Mouse (Mus musculus): ENCODE measurements around the gene Prmt3. TPM values are rescaled to one million over a fixed set of nuclear protein-coding genes. Genes with fewer than 3 reads are reported as not detected.

The Prmt3 gene
- total RNA-seq, 2 experiments from 2014 or later: 23.2 to 26.7 TPM

GRCm38 (mm10) chr7:49858257-49858656 lies 80.1 kb downstream of the Prmt3 start:
- DNase-seq: no peak

GRCm38 (mm10) chr7:49859820-49860219 lies 81.7 kb downstream of the Prmt3 start:
- no peak for DNase-seq

- DNase-seq: no peak
Measured at GRCm38 (mm10) chr7:49861196-49861595, 83.0 kb downstream of the Prmt3 start.

GRCm38 (mm10) chr7:49863753-49864152 lies 85.6 kb downstream of the Prmt3 start:
- no peak for DNase-seq

- DNase-seq: peak; percentile 30
Measured at GRCm38 (mm10) chr7:49869656-49870055, 91.5 kb downstream of the Prmt3 start.

- DNase-seq: no peak
Measured at GRCm38 (mm10) chr7:49870276-49870675, 92.1 kb downstream of the Prmt3 start.

- no peak for DNase-seq
Measured at GRCm38 (mm10) chr7:49877307-49877706, 99.2 kb downstream of the Prmt3 start.

GRCm38 (mm10) chr7:49879051-49879450 lies 100.9 kb downstream of the Prmt3 start:
- no peak for DNase-seq

- no peak for DNase-seq
Measured at GRCm38 (mm10) chr7:49879998-49880707, 102.0 kb downstream of the Prmt3 start.

- peak; percentile 26 for DNase-seq
Measured at GRCm38 (mm10) chr7:49882288-49882687, 104.1 kb downstream of the Prmt3 start.

- no peak for DNase-seq
Measured at GRCm38 (mm10) chr7:49882694-49883389, 104.7 kb downstream of the Prmt3 start.

- DNase-seq: no peak
Measured at GRCm38 (mm10) chr7:49887776-49888390, 109.7 kb downstream of the Prmt3 start.

GRCm38 (mm10) chr7:49894786-49895185 lies 116.6 kb downstream of the Prmt3 start:
- no peak for DNase-seq

- peak; percentile 29 for DNase-seq
Measured at GRCm38 (mm10) chr7:49895296-49895695, 117.2 kb downstream of the Prmt3 start.

- no peak for DNase-seq
Measured at GRCm38 (mm10) chr7:49902003-49902552, 123.9 kb downstream of the Prmt3 start.

- DNase-seq: no peak
Measured at GRCm38 (mm10) chr7:49907191-49908171, 129.3 kb downstream of the Prmt3 start.

Other genes starting within 250 kb of the Prmt3 start
- not detected for gene Dbx1, start 141.5 kb upstream of the Prmt3 start, total RNA-seq (2021)
- gene Htatip2, start 19.2 kb upstream of the Prmt3 start, total RNA-seq (2021): 10 to 100 TPM; 16.1 to 17.7 TPM
- gene Slc6a5, start 131.8 kb downstream of the Prmt3 start, total RNA-seq (2021): 1 to 10 TPM in 1 of 2 experiments, under 1 TPM in 1; 0.58 to 1.7 TPM
- under 1 TPM; 0.90 to 0.91 TPM for gene Nell1, start 196.5 kb downstream of the Prmt3 start, total RNA-seq (2021)

Data from adrenal gland, postnatal 10 days (tissue).